Mouse (Mus musculus): Measurements from ENCODE around the gene Olfr959.

Gene Olfr959

GRCm38 (mm10) chr9:39575469-39575868 is at the start of gene Olfr959:
Gene Olfr959, minus strand, starts transcription at chr9:39575569.
- DNase-seq = no peak

- DNase-seq = no peak
Observed at GRCm38 (mm10) chr9:39624711-39625110, 49.3 kb upstream of the Olfr959 start.

- no peak for DNase-seq
Observed at GRCm38 (mm10) chr9:39623783-39624182, 48.4 kb upstream of the Olfr959 start.

- no peak for DNase-seq
Observed at GRCm38 (mm10) chr9:39621073-39621472, 45.7 kb upstream of the Olfr959 start, which contains the start of gene Olfr960. Gene Olfr960, plus strand, starts transcription at chr9:39621373.

- no peak for DNase-seq
Observed at GRCm38 (mm10) chr9:39611953-39612352, 36.6 kb upstream of the Olfr959 start.

GRCm38 (mm10) chr9:39610355-39610754 is 35.0 kb upstream of the Olfr959 start, which contains the start of gene Olfr148:
Gene Olfr148, plus strand, starts transcription at chr9:39610655.
- no peak for DNase-seq

GRCm38 (mm10) chr9:39608497-39608896 is 33.1 kb upstream of the Olfr959 start:
- no peak for DNase-seq

GRCm38 (mm10) chr9:39603999-39604453 is 28.7 kb upstream of the Olfr959 start, which contains the start of gene AW551984:
Gene AW551984, minus strand, starts transcription at chr9:39604403.
- no peak for DNase-seq

GRCm38 (mm10) chr9:39603333-39603845 is 28.0 kb upstream of the Olfr959 start:
- no peak for DNase-seq

GRCm38 (mm10) chr9:39602536-39603332 is 27.4 kb upstream of the Olfr959 start:
- no peak for DNase-seq

GRCm38 (mm10) chr9:39577050-39577449 is 1.7 kb upstream of the Olfr959 start:
- DNase-seq = no peak

- DNase-seq = no peak
Observed at GRCm38 (mm10) chr9:39558349-39558647, 17.1 kb downstream of the Olfr959 start.

GRCm38 (mm10) chr9:39557529-39558348 is 17.6 kb downstream of the Olfr959 start:
- DNase-seq = no peak

- no peak for DNase-seq
Observed at GRCm38 (mm10) chr9:39553946-39554345, 21.4 kb downstream of the Olfr959 start, which contains the start of gene Olfr958. Gene Olfr958, minus strand, starts transcription at chr9:39554054.

- no peak for DNase-seq
Observed at GRCm38 (mm10) chr9:39550806-39551205, 24.6 kb downstream of the Olfr959 start.

- no peak for DNase-seq
Observed at GRCm38 (mm10) chr9:39523616-39524285, 51.6 kb downstream of the Olfr959 start.

Measured in kidney, adult 9 months (tissue).